Mouse (Mus musculus) induced T-regulatory cell, adult 2 months (primary cell): ENCODE measurements around the gene Got2.

ENCODE experiments used
- DNase-seq: peaks from one replicate; pipeline ENCODE4 v3.0.0-alpha.2; 2012; ENCODE audit warnings: low read depth

Got2 gene

GRCm38 (mm10) chr8:95817597-95817996 is 70.8 kb downstream of the Got2 start:
- DNase-seq: no peak

- no peak for DNase-seq
Measured at GRCm38 (mm10) chr8:95816044-95816708, 72.2 kb downstream of the Got2 start.
